Mouse (Mus musculus) liver, embryonic 11.5 days (tissue): ENCODE measurements around the gene Rbfox1. TPM values are rescaled to one million over a fixed set of nuclear protein-coding genes. Genes with fewer than 3 reads are reported as not detected.

Experiments used
- ATAC-seq: fragments of 200-750 bp; cut with Nextera tagmentation; replicated peaks from 2 replicates; pipeline ENCODE4 v1.8.0; 2017; ENCODE audit warnings: moderate number of reproducible peaks, mild to moderate bottlenecking, moderate TSS enrichment, moderate library complexity; ENCODE audit not compliant: low FRiP score
- DNase-seq: peaks from one replicate; pipeline ENCODE4 v3.0.0-alpha.2; 2017; ENCODE audit warnings: low spot score
- H3K27ac ChIP-seq: fragments of 300-500 bp; sonication (generic); 2 replicates; pipeline ENCODE4 v1.5.1; 2014; ENCODE audit warnings: mild to moderate bottlenecking, low read depth, low read length, control low read depth
- H3K27me3 ChIP-seq: fragments of 300-500 bp; sonication (generic); replicated peaks from 2 replicates; pipeline ENCODE4 v1.6.1; 2014; ENCODE audit warnings: low read length, mixed read lengths; ENCODE audit not compliant: control insufficient read depth, insufficient read depth
- H3K36me3 ChIP-seq: fragments of 300-500 bp; sonication (generic); 2 replicates; pipeline ENCODE4 v1.6.1; 2014; ENCODE audit warnings: mild to moderate bottlenecking, low read length, moderate library complexity, mixed read lengths; ENCODE audit not compliant: control insufficient read depth, insufficient read depth
- H3K4me1 ChIP-seq: fragments of 300-500 bp; sonication (generic); replicated peaks from 2 replicates; pipeline ENCODE4 v1.6.1; 2014; ENCODE audit warnings: low read length, mixed read lengths; ENCODE audit not compliant: control insufficient read depth, insufficient read depth
- H3K4me2 ChIP-seq: fragments of 300-500 bp; sonication (generic); 2 replicates; pipeline ENCODE4 v1.6.1; 2014; ENCODE audit warnings: mild to moderate bottlenecking, control low read depth, moderate library complexity
- H3K4me3 ChIP-seq: fragments of 300-500 bp; sonication (generic); 2 replicates; pipeline ENCODE4 v1.5.1; 2014; ENCODE audit warnings: low read depth, low read length, control low read depth
- H3K9ac ChIP-seq: fragments of 300-500 bp; sonication (generic); 2 replicates; pipeline ENCODE4 v1.6.1; 2014; ENCODE audit warnings: low read depth, low read length, control low read depth
- H3K9me3 ChIP-seq: fragments of 300-500 bp; sonication (generic); 2 replicates; pipeline ENCODE4 v1.6.1; 2016; ENCODE audit warnings: low read length, inconsistent platforms, mixed read lengths; ENCODE audit not compliant: control insufficient read depth
- WGBS: fragments of 180-500 bp; shearing (Covaris S2); extraction: QIAGEN DNeasy Blood & Tissue Kit; methylation state at CpG from one replicate; pipeline ENCODE4 v1.1.7; 2014; 5-methylcytosine and 5-hydroxymethylcytosine counted together
- polyA plus RNA-seq: library from polyadenylated mRNA; unstranded; fragments of >200 nt; fragmentation: Nextera tagmentation; extraction: Ambion mirVana; gene quantifications from 2 replicates; pipeline ENCODE4 v1.2.1, GENCODE M21; 2014

Rbfox1 gene
- polyA plus RNA-seq, 1 experiment from 2014 or later, result 1.4 TPM

DNA sequence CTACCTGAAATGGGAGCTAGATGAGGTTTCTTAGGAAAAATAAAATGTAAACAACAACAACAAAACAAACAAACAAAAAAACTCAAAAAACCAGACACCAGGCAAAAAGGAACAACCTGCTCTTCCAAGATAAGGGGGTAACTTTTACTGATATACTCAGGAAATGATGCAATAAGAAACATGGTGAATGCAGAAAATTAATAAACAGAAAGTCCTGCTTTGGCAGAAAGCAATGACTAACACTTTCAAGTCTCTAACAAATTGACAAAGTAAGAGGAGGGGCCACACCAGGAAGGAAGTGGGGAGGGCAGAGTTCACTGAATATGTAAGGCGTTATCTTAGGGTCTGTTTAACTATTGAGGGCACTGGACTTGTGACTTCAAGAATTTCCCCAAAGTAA is 234.3 kb downstream of the Rbfox1 start:
- no peak overlapping the region for H3K4me2 ChIP-seq
- no peaks in the 10 kb centered on the region for H3K27me3 ChIP-seq
- ATAC-seq, result no peak
- WGBS, result 21% methylated on average over 1 of the region's 1 CpGs
- no peak overlapping the region for H3K9ac ChIP-seq
- no peaks in the 10 kb centered on the region for H3K36me3 ChIP-seq
- no peaks in the 10 kb centered on the region; the same call in 1 of the 2 replicates for H3K4me1 ChIP-seq
- H3K27ac ChIP-seq, result no peak overlapping the region
- no peak for DNase-seq
- no peak overlapping the region for H3K4me3 ChIP-seq
- no peaks in the 10 kb centered on the region for H3K9me3 ChIP-seq

DNA sequence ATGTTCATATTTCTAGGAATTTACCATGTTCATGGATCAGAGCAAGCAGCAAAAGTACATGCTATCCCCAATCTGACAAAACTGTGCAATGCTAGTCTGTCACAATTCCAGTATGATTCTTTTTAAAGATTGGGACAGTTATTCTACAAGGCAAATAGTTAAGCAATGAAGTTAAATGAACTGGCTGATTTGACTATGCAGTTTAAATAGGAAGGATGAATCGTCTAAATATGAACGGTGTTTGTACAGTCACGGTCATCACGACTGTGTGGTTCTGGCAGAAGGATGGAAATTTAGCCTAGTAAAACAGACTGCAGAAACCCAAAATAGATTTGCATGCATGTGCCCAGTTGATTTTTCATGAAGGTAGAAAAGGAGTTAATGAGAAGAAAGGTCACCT is 236.1 kb downstream of the Rbfox1 start:
- Histone ChIP-seq H3K4me1 (no peaks in the 10 kb centered on the region; the same call in 1 of the 2 replicates), H3K27ac (no peak overlapping the region), H3K9me3 (no peaks in the 10 kb centered on the region), H3K9ac (no peak overlapping the region), H3K4me2 (no peak overlapping the region), H3K27me3 (no peaks in the 10 kb centered on the region), H3K4me3 (no peak overlapping the region), H3K36me3 (no peaks in the 10 kb centered on the region)
- ATAC-seq (no peak), DNase-seq (no peak)
- WGBS, result 87% methylated on average over 4 of the region's 4 CpGs

DNA sequence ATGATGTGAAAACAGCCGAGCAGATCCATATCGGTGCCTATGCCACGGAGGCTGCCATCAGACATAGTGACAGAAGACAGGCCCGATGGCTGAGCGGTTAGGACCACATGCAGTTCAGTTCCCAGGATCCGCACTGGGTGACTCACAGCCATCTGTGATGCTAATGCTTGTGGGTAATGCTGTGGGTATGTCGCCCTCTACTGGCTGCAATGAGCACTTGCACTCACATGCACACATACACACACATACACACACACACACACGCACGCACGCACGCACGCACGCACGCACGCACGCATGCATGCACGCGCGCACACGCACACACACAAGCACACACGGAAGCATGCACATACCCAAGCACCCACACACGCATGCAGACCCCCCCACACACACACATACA is 237.7 kb downstream of the Rbfox1 start:
- Histone ChIP-seq H3K9ac (no peak overlapping the region), H3K27me3 (no peaks in the 10 kb centered on the region), H3K36me3 (no peaks in the 10 kb centered on the region), H3K9me3 (no peaks in the 10 kb centered on the region), H3K4me3 (no peak overlapping the region), H3K27ac (no peak overlapping the region), H3K4me2 (no peak overlapping the region), H3K4me1 (no peaks in the 10 kb centered on the region; the same call in 1 of the 2 replicates)
- DNase-seq (no peak), ATAC-seq (no peak)
- WGBS, result 95% methylated on average over 22 of the region's 22 CpGs

DNA sequence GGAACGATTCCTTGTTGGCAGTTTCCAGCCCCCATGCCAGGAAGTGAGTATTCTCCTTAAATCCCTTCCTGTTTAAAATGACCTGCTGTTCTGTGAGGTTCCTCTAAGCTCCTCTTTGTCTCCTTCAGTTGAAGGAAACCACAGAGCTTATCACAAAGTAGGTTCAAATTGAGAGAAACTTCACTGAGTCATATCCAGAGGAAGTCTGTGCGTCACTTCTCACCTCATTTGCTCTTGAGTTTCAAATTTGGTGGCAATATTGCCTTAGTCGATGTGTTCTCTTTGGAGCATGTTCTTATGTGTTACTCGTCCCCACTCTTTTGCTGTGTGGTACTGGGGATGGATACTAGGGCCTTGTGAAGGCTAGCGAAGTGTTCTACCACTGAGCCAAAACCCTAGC is 243.2 kb downstream of the Rbfox1 start:
- H3K9me3 ChIP-seq, result no peaks in the 10 kb centered on the region
- H3K9ac ChIP-seq, result no peak overlapping the region
- no peak overlapping the region for H3K4me2 ChIP-seq
- H3K4me1 ChIP-seq, result no peaks in the 10 kb centered on the region
- DNase-seq (no peak), ATAC-seq (no peak)
- no peaks in the 10 kb centered on the region for H3K36me3 ChIP-seq
- H3K27ac ChIP-seq, result no peak overlapping the region
- 46% methylated on average over 5 of the region's 5 CpGs for WGBS
- no peak overlapping the region for H3K4me3 ChIP-seq
- H3K27me3 ChIP-seq, result no peaks in the 10 kb centered on the region

DNA sequence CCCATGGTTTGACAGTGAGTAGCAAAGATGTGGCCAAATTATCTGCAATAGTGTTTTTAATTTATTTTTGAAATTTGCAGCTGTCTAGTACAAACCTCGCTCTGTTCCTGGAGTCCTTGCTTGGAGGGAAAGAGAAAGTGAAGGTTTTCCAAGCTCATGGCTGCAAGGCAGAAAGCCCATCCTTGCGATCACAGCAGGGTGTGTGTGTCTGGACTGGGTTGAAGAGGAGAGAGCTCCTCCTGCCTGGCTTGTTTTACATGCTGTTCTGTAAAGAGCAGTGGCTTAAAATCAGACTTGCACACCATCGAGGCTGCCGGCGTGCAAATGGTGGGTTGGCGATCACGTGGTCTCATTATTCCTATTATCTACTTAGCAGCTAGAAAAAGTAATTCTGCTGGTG is 249.9 kb downstream of the Rbfox1 start:
- 86% methylated on average over 7 of the region's 7 CpGs for WGBS
- no peak overlapping the region for H3K4me2 ChIP-seq
- no peaks in the 10 kb centered on the region for H3K36me3 ChIP-seq
- DNase-seq, result no peak
- H3K4me1 ChIP-seq, result no peaks in the 10 kb centered on the region
- H3K4me3 ChIP-seq, result no peak overlapping the region
- no peaks in the 10 kb centered on the region for H3K9me3 ChIP-seq
- no peaks in the 10 kb centered on the region for H3K27me3 ChIP-seq
- H3K27ac ChIP-seq, result no peak overlapping the region
- no peak overlapping the region for H3K9ac ChIP-seq
- no peak for ATAC-seq

DNA sequence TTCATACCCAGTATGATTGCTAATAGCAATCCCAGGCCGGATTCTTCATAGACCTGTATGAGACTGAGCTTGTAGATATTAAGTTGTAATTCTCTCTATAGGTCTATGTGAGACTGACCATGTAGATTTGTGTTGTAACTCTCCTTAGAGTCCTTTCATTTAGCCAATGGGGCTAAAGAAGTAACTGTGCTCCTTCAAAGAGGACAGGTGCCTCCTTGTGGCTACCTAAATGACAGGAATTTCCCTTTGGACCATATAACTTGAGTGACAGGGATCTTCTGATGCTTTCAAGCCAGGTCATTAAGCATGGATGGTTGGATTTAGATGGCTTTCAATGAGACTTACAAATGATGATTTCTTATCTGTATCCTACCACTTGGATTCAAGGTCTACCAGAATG is 254.3 kb downstream of the Rbfox1 start:
- no peak for DNase-seq
- 70% methylated on average over 1 of the region's 1 CpGs for WGBS
- no peaks in the 10 kb centered on the region for H3K36me3 ChIP-seq

DNA sequence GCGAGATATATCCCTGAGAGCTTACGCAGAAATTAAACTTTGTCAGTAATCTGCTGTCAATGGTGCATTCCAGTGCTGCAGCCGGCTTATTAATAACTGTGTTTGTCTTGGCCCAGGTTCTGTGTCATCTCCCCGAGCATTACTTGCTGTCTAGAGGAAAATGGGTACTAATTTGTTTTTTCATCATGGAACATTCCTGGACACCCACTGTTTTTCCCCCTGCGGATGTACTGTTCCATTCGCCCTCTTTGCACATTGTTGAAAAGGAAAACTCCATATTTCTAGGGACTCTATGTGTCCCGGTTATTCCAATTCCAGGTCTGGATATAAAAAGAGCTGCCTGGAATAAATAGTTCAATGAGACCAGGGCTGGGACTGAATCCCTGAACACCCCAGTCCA is 262.8 kb downstream of the Rbfox1 start:
- ATAC-seq, result no peak
- WGBS, result 70% methylated on average over 7 of the region's 7 CpGs

More for the DNA sequence above, 254.3 kb downstream of the Rbfox1 start:
- Histone ChIP-seq H3K4me3 (no peak overlapping the region), H3K9me3 (no peaks in the 10 kb centered on the region), H3K27me3 (no peaks in the 10 kb centered on the region), H3K4me2 (no peak overlapping the region), H3K9ac (no peak overlapping the region), H3K27ac (no peak overlapping the region), H3K4me1 (no peaks in the 10 kb centered on the region)
- no peak for ATAC-seq

DNA sequence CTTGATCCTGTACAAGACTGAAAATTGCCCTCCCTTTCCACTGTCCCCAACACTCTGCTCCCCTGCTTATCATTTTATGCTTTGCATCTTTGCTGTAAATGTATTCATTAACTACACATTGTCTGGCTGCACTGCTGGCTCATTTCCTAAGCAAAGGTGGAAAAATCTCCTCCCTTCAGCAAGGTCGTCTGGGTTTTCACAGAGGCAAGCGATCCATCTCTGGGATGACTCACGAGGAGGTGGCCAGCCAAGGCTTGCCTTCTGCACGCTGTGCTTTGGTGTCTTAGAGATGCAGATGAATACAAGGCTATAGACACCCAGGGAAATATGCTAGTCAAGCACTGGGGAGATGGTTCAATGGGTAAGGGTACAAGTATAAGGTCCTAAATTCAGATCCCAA is 264.2 kb downstream of the Rbfox1 start:
- Histone ChIP-seq H3K36me3 (no peaks in the 10 kb centered on the region), H3K4me3 (no peak overlapping the region), H3K4me2 (no peak overlapping the region), H3K27me3 (no peaks in the 10 kb centered on the region), H3K9me3 (no peaks in the 10 kb centered on the region; the same call in 1 of the 2 replicates), H3K4me1 (no peaks in the 10 kb centered on the region), H3K9ac (no peak overlapping the region), H3K27ac (no peak overlapping the region)
- ATAC-seq, result no peak
- DNase-seq, result no peak
- WGBS, result 75% methylated on average over 4 of the region's 4 CpGs

More for the DNA sequence above, 262.8 kb downstream of the Rbfox1 start:
- no peak overlapping the region for H3K4me2 ChIP-seq
- H3K4me1 ChIP-seq, result no peaks in the 10 kb centered on the region
- no peak overlapping the region for H3K27ac ChIP-seq
- no peaks in the 10 kb centered on the region for H3K27me3 ChIP-seq
- no peak overlapping the region for H3K9ac ChIP-seq
- H3K9me3 ChIP-seq, result no peaks in the 10 kb centered on the region; the same call in 1 of the 2 replicates
- no peak overlapping the region for H3K4me3 ChIP-seq
- DNase-seq, result no peak
- H3K36me3 ChIP-seq, result no peaks in the 10 kb centered on the region

DNA sequence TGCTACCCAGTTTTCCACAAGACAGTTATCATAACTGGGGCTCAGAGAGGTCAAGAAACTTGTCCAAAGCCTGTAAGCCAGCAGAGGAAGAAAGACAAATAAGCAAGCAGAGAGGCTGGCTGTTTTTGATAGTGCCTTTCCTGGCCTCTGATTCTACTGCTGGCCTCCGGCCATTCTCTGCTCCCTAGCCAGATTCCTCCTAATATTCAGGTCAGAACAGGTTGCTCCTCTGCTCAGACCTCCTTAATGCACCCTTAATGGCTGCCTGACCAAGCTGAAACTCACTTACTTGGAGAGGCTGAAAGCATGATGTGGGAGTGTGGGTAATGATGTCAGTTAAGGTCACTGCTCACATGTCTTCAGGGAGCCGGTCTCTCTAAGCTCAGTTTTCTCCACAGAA is 270.4 kb downstream of the Rbfox1 start:
- Histone ChIP-seq H3K27ac (no peak overlapping the region), H3K4me2 (no peak overlapping the region), H3K36me3 (no peaks in the 10 kb centered on the region), H3K9ac (no peak overlapping the region), H3K9me3 (no peaks in the 10 kb centered on the region; the same call in 1 of the 2 replicates), H3K4me3 (no peak overlapping the region), H3K27me3 (no peaks in the 10 kb centered on the region), H3K4me1 (no peaks in the 10 kb centered on the region)
- 72% methylated on average over 2 of the region's 2 CpGs for WGBS
- no peak for DNase-seq
- ATAC-seq, result no peak
